Mouse (Mus musculus) stomach, postnatal 0 days (tissue): ENCODE results near the gene Usp31. TPM values are rescaled to one million over a fixed set of nuclear protein-coding genes. Genes with fewer than 3 reads are reported as not detected.

ENCODE experiments used
- ATAC-seq: fragments of 200-750 bp; cut with Nextera tagmentation; 2 replicates; pipeline ENCODE4 v1.8.0; 2017; ENCODE audit not compliant: low FRiP score, low TSS enrichment
- DNase-seq: peaks from one replicate; pipeline ENCODE4 v3.0.0-alpha.2; 2016; ENCODE audit warnings: low spot score
- H3K27ac ChIP-seq: fragments of 300-500 bp; sonication (generic); replicated peaks from 2 replicates; pipeline ENCODE4 v1.5.1; 2014; ENCODE audit warnings: mild to moderate bottlenecking, control low read depth
- H3K27me3 ChIP-seq: fragments of 300-500 bp; sonication (generic); 2 replicates; pipeline ENCODE4 v1.6.1; 2014; ENCODE audit warnings: low read length; ENCODE audit not compliant: control insufficient read depth, insufficient read depth
- H3K36me3 ChIP-seq: fragments of 300-500 bp; sonication (generic); 2 replicates; pipeline ENCODE4 v1.6.1; 2014; ENCODE audit warnings: low read length, mixed read lengths; ENCODE audit not compliant: control insufficient read depth, insufficient read depth
- H3K4me1 ChIP-seq: fragments of 300-500 bp; sonication (generic); replicated peaks from 2 replicates; pipeline ENCODE4 v1.6.1; 2014; ENCODE audit warnings: antibody characterized with exemption; ENCODE audit not compliant: control insufficient read depth, insufficient read depth
- H3K4me2 ChIP-seq: fragments of 300-500 bp; sonication (generic); replicated peaks from 2 replicates; pipeline ENCODE4 v1.6.1; 2014; ENCODE audit warnings: low read depth, mild to moderate bottlenecking, control low read depth, moderate library complexity
- H3K4me3 ChIP-seq: fragments of 300-500 bp; sonication (generic); 2 replicates; pipeline ENCODE4 v1.5.1; 2014; ENCODE audit warnings: low read depth, low read length, control low read depth
- H3K9ac ChIP-seq: fragments of 300-500 bp; sonication (generic); 2 replicates; pipeline ENCODE4 v1.6.1; 2014; ENCODE audit warnings: mild to moderate bottlenecking, low read length, control low read depth, mixed read lengths
- H3K9me3 ChIP-seq: fragments of 300-500 bp; sonication (generic); 2 replicates; pipeline ENCODE4 v1.6.1; 2016; ENCODE audit warnings: low read length; ENCODE audit not compliant: control insufficient read depth
- CTCF ChIP-seq: IDR thresholded peaks from 2 replicates; pipeline ENCODE4 v1.5.1; 2016; ENCODE audit warnings: antibody characterized with exemption, low read depth, mild to moderate bottlenecking, moderate library complexity
- EP300 ChIP-seq: optimal IDR thresholded peaks from 2 replicates; pipeline ENCODE3; 2016; ENCODE audit warnings: antibody characterized with exemption
- WGBS: fragments of 180-500 bp; shearing (Covaris S2); extraction: QIAGEN DNeasy Blood & Tissue Kit; methylation state at CpG from one replicate; pipeline ENCODE4 v1.1.7; 2014; 5-methylcytosine and 5-hydroxymethylcytosine counted together
- polyA plus RNA-seq: library from polyadenylated mRNA; unstranded; fragments of >200 nt; fragmentation: Nextera tagmentation; extraction: Ambion mirVana; gene quantifications from 2 replicates; pipeline ENCODE4 v1.2.1, GENCODE M21; 2015

Usp31 gene
- polyA plus RNA-seq, 1 experiment from 2014 or later, result 0.70 TPM

GRCm38 (mm10) chr7:121730225-121730624, 23.2 kb upstream of the Usp31 start:
- ATAC-seq (no peak), DNase-seq (peak; percentile 68)
- Histone ChIP-seq H3K4me2 (no peak overlapping the region), H3K27ac (no peak overlapping the region), H3K9me3 (no peaks in the 10 kb centered on the region), H3K36me3 (no peaks in the 10 kb centered on the region), H3K9ac (no peak overlapping the region), H3K4me1 (no peaks in the 10 kb centered on the region), H3K27me3 (no peaks in the 10 kb centered on the region), H3K4me3 (no peak overlapping the region)
- WGBS, result 14% methylated on average over 5 of the region's 5 CpGs
- TF ChIP-seq EP300 (no peak), CTCF (peak; percentile 63)

DNA sequence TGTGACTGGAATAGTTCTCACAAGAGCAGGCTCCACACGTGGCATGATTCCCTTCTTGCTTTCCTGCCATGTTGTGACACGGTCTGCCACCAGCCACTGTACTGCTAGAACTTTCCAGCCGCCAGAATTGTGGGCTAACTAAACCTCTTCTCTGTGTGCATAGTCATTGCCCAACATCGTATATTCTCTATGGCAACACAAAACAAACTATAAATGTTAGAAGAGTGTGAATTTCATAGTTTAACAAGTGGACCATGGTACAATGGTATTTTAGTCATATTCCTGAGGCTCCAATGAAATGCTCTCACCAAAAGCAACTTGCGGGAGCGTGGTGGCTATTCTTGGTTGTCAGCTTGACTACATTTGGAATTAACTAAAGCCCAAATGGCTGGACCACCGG, 10.0 kb upstream of the Usp31 start:
- Histone ChIP-seq H3K27ac (no peak overlapping the region), H3K9me3 (no peaks in the 10 kb centered on the region), H3K27me3 (no peaks in the 10 kb centered on the region), H3K4me2 (no peak overlapping the region), H3K4me3 (no peak overlapping the region), H3K4me1 (no peaks in the 10 kb centered on the region), H3K36me3 (no peaks in the 10 kb centered on the region), H3K9ac (no peak overlapping the region)
- no peak for ATAC-seq
- no peak for DNase-seq
- 70% methylated on average over 7 of the region's 7 CpGs for WGBS
- TF ChIP-seq EP300, result no peak
- no peak for TF ChIP-seq CTCF

DNA sequence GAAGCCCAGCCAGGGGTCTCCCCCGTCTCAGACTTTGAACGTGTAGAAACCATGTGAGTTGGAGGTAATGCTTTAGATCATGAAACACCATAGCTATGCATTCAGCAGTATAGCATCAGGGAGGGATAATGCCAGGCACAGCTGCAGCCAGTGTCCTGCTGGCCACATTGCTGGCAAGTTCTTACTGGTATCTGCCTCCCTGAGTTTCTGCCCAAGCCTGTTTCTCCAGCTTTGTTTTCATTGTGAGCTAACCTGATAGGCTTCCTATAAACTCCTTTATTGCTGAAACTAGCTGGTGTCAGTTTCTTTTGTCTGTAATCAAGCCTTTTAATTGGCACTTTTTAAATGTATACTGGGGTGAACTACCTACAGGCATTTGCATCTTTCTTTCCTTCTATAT, 4.1 kb upstream of the Usp31 start:
- H3K27ac ChIP-seq, result peak overlapping the region; percentile 67; the same call in 1 of the 2 replicates
- H3K36me3 ChIP-seq, result no peaks in the 10 kb centered on the region
- no peaks in the 10 kb centered on the region for H3K4me1 ChIP-seq
- 31% methylated on average over 2 of the region's 2 CpGs for WGBS
- no peaks in the 10 kb centered on the region for H3K9me3 ChIP-seq
- H3K27me3 ChIP-seq, result no peaks in the 10 kb centered on the region
- H3K9ac ChIP-seq, result no peak overlapping the region
- TF ChIP-seq EP300 (no peak), CTCF (no peak)
- no peak overlapping the region for H3K4me2 ChIP-seq
- ATAC-seq, result no peak
- H3K4me3 ChIP-seq, result no peak overlapping the region
- no peak for DNase-seq

GRCm38 (mm10) chr7:121706411-121707072, 511 bp downstream of the Usp31 start:
- H3K27ac ChIP-seq, result peak overlapping the region; percentile 71
- TF ChIP-seq CTCF, result no peak
- no peak for TF ChIP-seq EP300
- no peaks in the 10 kb centered on the region for H3K36me3 ChIP-seq
- ATAC-seq, result peak; percentile 45
- under 1% methylated on average over 61 of the region's 77 CpGs for WGBS
- peak overlapping the region; percentile 78 for H3K4me3 ChIP-seq
- no peaks in the 10 kb centered on the region for H3K27me3 ChIP-seq
- H3K9me3 ChIP-seq, result no peaks in the 10 kb centered on the region
- H3K4me1 ChIP-seq, result no peaks in the 10 kb centered on the region
- peak; percentile 41 for DNase-seq
- peak overlapping the region; percentile 70 for H3K9ac ChIP-seq
- peak overlapping the region; percentile 96 for H3K4me2 ChIP-seq

DNA sequence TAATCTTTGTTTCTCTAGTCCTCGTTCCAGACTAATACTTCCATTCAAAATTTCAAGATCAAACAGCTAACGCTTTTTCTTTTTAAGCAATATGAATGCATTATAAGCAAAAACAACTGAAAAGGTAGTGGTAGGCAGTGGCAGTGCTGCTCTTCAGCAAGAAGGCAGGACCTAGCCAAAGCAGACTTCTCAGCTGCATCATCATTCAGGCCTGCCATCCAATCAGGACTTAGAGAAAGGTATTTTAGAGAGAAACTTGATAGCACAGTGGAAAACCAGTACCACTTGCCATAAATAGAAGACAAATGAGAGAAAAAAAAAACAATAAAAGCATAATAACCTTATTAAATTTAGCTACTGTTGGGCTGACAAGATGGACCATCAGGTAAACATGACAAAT, 2.0 kb downstream of the Usp31 start:
- 84% methylated on average over 2 of the region's 2 CpGs for WGBS
- H3K4me2 ChIP-seq, result no peak overlapping the region
- no peak overlapping the region for H3K4me3 ChIP-seq
- H3K4me1 ChIP-seq, result no peaks in the 10 kb centered on the region
- H3K36me3 ChIP-seq, result no peaks in the 10 kb centered on the region
- ATAC-seq (no peak), DNase-seq (no peak)
- H3K9ac ChIP-seq, result no peak overlapping the region
- TF ChIP-seq EP300 (no peak), CTCF (no peak)
- no peaks in the 10 kb centered on the region for H3K27me3 ChIP-seq
- no peak overlapping the region for H3K27ac ChIP-seq
- H3K9me3 ChIP-seq, result no peaks in the 10 kb centered on the region

GRCm38 (mm10) chr7:121701983-121702382, 5.1 kb downstream of the Usp31 start:
- Histone ChIP-seq H3K27ac (no peak overlapping the region), H3K4me3 (no peak overlapping the region), H3K27me3 (no peaks in the 10 kb centered on the region), H3K9me3 (no peaks in the 10 kb centered on the region), H3K36me3 (no peaks in the 10 kb centered on the region), H3K9ac (no peak overlapping the region), H3K4me2 (no peak overlapping the region), H3K4me1 (no peaks in the 10 kb centered on the region)
- ATAC-seq, result no peak
- TF ChIP-seq EP300 (no peak), CTCF (no peak)
- DNase-seq, result no peak
- 50% methylated on average over 6 of the region's 6 CpGs for WGBS
